ENCODE assay signal across 26 mouse cellular contexts in genomic region chr12:111119506-111120085, GRCm38 (mm10). TPM values are rescaled to one million over a fixed set of nuclear protein-coding genes. Genes with fewer than 3 reads are reported as not detected.
DNase-seq lines count a peak whose midpoint lies in the region; ATAC-seq and TF ChIP-seq lines count a peak whose summit lies in the region.
"Had no signal": no experiment of that assay in that cellular context is flagged by ENCODE, and none has a peak within 500 bp of the region (broad histone marks: within the 10 kb centered on the region; RNA-seq: fewer than 3 reads in every experiment).

No protein-coding gene starts in this region.

- DNase-seq in cerebellum, postnatal 4 days (ENCODE audit: low spot score in 2 of 2) = no peak
- DNase-seq in cerebellum, adult 2 months = peak; percentile 71 to 72
- DNase-seq in cerebellum, adult 9-11 months = peak; percentile 64
- no peak for DNase-seq in spleen, adult 12 weeks (ENCODE audit: low spot score)
- no peak for DNase-seq in spleen, adult 18-20 months
- no peak for DNase-seq in embryo, embryonic 9.5 days (ENCODE audit: extremely low spot score)
- DNase-seq in kidney, postnatal 10 days = no peak
- DNase-seq: adrenal gland, adult 8-10 months; adrenal gland, postnatal 36 days; forebrain, postnatal 0 days; gastrocnemius, postnatal 25 days; heart, adult 18-20 months; heart, postnatal 10 days; heart, postnatal 36 days; kidney, adult 11 months had no signal

- no peaks in the 10 kb centered on the region for H3K27me3 ChIP-seq in cerebellum, adult 2 months (ENCODE audit: control insufficient read depth, insufficient read depth, low read length)
- H3K27me3 ChIP-seq: embryonic facial prominence, embryonic 12.5 days; embryonic facial prominence, embryonic 15.5 days; heart, embryonic 12.5 days; heart, embryonic 15.5 days; hindbrain, embryonic 13.5 days; intestine, embryonic 15.5 days had no signal

- peaks cover 27% of the 10 kb centered on the region for H3K4me1 ChIP-seq in cerebellum, adult 2 months (ENCODE audit: control insufficient read depth, insufficient read depth, low read length)
- H3K4me1 ChIP-seq: embryonic facial prominence, embryonic 12.5 days; embryonic facial prominence, embryonic 15.5 days; heart, embryonic 12.5 days; heart, embryonic 15.5 days; intestine, embryonic 15.5 days had no signal

- H3K27ac ChIP-seq in cerebellum, adult 2 months (ENCODE audit: insufficient read depth, low read length) = no peak overlapping the region
- H3K27ac ChIP-seq: embryonic facial prominence, embryonic 12.5 days; embryonic facial prominence, embryonic 15.5 days; heart, embryonic 15.5 days; hindbrain, embryonic 10.5 days; hindbrain, embryonic 13.5 days; intestine, embryonic 15.5 days had no signal

- TF ChIP-seq CTCF in cerebellum, adult 2 months (IDR thresholded peaks at IDR 0.05; ENCODE audit: borderline replicate concordance, insufficient read depth, low read depth, low read length) = no peak

- 15% methylated on average over 5 of the region's 5 CpGs for WGBS in cerebellum, adult 2 months

- no peak overlapping the region for H3K4me3 ChIP-seq in cerebellum, adult 2 months (replicated peaks; ENCODE audit: insufficient read depth, low read depth, low read length)
- H3K4me3 ChIP-seq: embryonic facial prominence, embryonic 12.5 days; embryonic facial prominence, embryonic 15.5 days; heart, embryonic 12.5 days; heart, embryonic 15.5 days; hindbrain, embryonic 10.5 days; hindbrain, embryonic 13.5 days; intestine, embryonic 15.5 days had no signal

- no peak for TF ChIP-seq POLR2A in cerebellum, adult 2 months (IDR thresholded peaks at IDR 0.05; ENCODE audit: borderline replicate concordance, insufficient read depth, low read length)

- peak; percentile 26; the same call in 1 of the 2 replicates for ATAC-seq in cerebellum, adult (ENCODE audit: insufficient number of reproducible peaks, low FRiP score, low TSS enrichment)
- ATAC-seq: activated CD4-positive, CD25-positive, alpha-beta regulatory T cell, adult 4 months; forebrain, embryonic 14.5 days; forebrain, postnatal 0 days; hindbrain, embryonic 16.5 days; intestine, embryonic 15.5 days had no signal

RNA-seq across cellular contexts. Expression of gene Traf3, which starts 46.6 kb away (rescaled TPM):
- polyA plus RNA-seq in cerebellum, adult 2 months (2012; rRNA removed) = 29.3 and 29.8 TPM in 2 replicates

Comparison
In these comparisons a context has a peak if more than half of its experiments do, and no peak if none do; other contexts are left out.
1. DNase-seq: peak in cerebellum, adult 2 months (2 of 2) and cerebellum, adult 9-11 months (single experiment); none in cerebellum, postnatal 4 days (0 of 2), spleen, adult 12 weeks (single experiment), spleen, adult 18-20 months (0 of 2), embryo, embryonic 9.5 days (single experiment) and kidney, postnatal 10 days (single experiment).